ENCODE assay signal across 24 mouse cellular contexts in the genomic region with DNA sequence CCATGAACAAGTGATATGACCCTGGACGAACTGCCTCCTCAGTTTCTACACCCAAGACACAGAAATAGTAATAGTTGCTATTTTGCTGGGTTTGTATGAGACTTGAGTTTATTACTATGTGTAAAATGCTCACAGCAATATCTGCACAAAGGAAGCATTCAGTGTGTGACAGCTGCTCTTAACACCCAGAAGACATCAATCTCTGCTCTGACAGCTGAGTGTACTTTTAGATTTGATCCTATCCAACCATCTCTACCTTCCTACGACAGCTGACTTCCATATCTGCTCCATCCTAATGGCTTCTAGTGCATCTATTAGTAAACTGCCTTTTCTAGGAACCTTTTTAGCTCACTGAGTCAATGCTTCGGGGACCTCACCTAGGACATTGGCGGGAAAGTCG.
"Had no signal": no experiment of that assay in that cellular context is flagged by ENCODE, and none has a peak within 500 bp of the region (broad histone marks: within the 10 kb centered on the region; RNA-seq: fewer than 3 reads in every experiment).

No protein-coding gene starts in this region.

- H3K36me3 ChIP-seq: heart, embryonic 10.5 days; heart, embryonic 12.5 days; hindbrain, embryonic 10.5 days; hindbrain, embryonic 12.5 days; hindbrain, embryonic 15.5 days; intestine, embryonic 15.5 days; limb, embryonic 10.5 days; limb, embryonic 12.5 days had no signal

- H3K27me3 ChIP-seq: heart, embryonic 12.5 days; hindbrain, embryonic 12.5 days; hindbrain, embryonic 15.5 days; intestine, embryonic 15.5 days; limb, embryonic 12.5 days had no signal

- H3K4me2 ChIP-seq: heart, embryonic 12.5 days; hindbrain, embryonic 12.5 days; hindbrain, embryonic 15.5 days; intestine, embryonic 15.5 days; limb, embryonic 12.5 days; liver, embryonic 11.5 days had no signal

- H3K4me3 ChIP-seq: gastrocnemius, adult 2 months; heart, embryonic 10.5 days; heart, embryonic 12.5 days; hindbrain, embryonic 10.5 days; hindbrain, embryonic 12.5 days; hindbrain, embryonic 15.5 days; intestine, embryonic 15.5 days; layer of hippocampus, adult 2 months; left cerebral cortex, adult 2 months; limb, embryonic 10.5 days; limb, embryonic 12.5 days had no signal

- H3K27ac ChIP-seq: gastrocnemius, adult 2 months; heart, embryonic 10.5 days; hindbrain, embryonic 10.5 days; hindbrain, embryonic 12.5 days; intestine, embryonic 15.5 days; layer of hippocampus, adult 2 months; left cerebral cortex, adult 2 months; limb, embryonic 10.5 days; limb, embryonic 12.5 days had no signal

- H3K9ac ChIP-seq: heart, embryonic 12.5 days; hindbrain, embryonic 12.5 days; hindbrain, embryonic 15.5 days; intestine, embryonic 15.5 days; limb, embryonic 12.5 days had no signal

- DNase-seq: gastrocnemius, adult 2 months; gastrocnemius, postnatal 10 days; gastrocnemius, postnatal 25 days; heart, adult 18-20 months; heart, postnatal 10 days; heart, postnatal 4 days; kidney, adult 18-20 months; kidney, adult 8-10 months; kidney, postnatal 10 days; kidney, postnatal 4 days; liver had no signal

- ATAC-seq: inflammation-experienced regulatory T-cells, adult 6 months; intestine, embryonic 15.5 days; intestine, postnatal 0 days had no signal

- H3K4me1 ChIP-seq: heart, embryonic 12.5 days; intestine, embryonic 15.5 days had no signal

- H3K9me3 ChIP-seq: heart, embryonic 10.5 days; heart, embryonic 12.5 days; hindbrain, embryonic 10.5 days; hindbrain, embryonic 12.5 days; hindbrain, embryonic 15.5 days; intestine, embryonic 15.5 days; limb, embryonic 10.5 days; limb, embryonic 12.5 days had no signal
